ENCODE assay signal across 9 mouse cellular contexts in the genomic region with DNA sequence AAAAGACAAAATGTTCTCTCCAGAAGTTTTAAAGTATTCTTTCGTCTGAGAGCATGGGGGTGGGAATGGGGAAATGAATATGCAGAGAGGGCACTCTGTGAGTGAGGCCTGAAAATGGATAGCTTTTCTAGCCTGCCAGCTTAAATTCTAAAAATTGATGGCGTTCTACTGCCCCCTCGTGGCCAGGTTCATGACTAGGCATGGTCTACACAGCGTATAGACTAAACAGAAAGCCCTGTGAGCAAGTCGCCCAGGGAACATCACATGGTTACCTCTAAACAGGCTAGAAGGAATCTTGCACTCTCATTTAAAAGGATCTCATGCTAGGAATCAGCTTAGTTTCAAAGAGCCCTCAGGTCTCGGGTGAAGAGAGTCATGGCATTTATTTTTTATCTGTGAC. TPM values are rescaled to one million over a fixed set of nuclear protein-coding genes. Genes with fewer than 3 reads are reported as not detected.
A peak's percentile ranks its signal among the peaks of the same experiment; 100 is the strongest.
DNase-seq lines count a peak whose midpoint lies in the region; ATAC-seq and TF ChIP-seq lines count a peak whose summit lies in the region.
"Had no signal": no experiment of that assay in that cellular context is flagged by ENCODE, and none has a peak within 500 bp of the region (broad histone marks: within the 10 kb centered on the region; RNA-seq: fewer than 3 reads in every experiment).

No protein-coding gene starts in this region.

- peak; percentile 91 for DNase-seq in embryonic facial prominence, embryonic 14.5 days (ENCODE audit: low spot score)
- peak; percentile 80 to 89 for DNase-seq in heart, postnatal 14 days
- DNase-seq in kidney, postnatal 4 days: peak; percentile 90 to 91
- DNase-seq in testis, postnatal 10 days (ENCODE audit: low spot score): peak; percentile 92

- H3K9me3 ChIP-seq in embryonic facial prominence, embryonic 14.5 days (ENCODE audit: control insufficient read depth, low read length): no peaks in the 10 kb centered on the region
- no peaks in the 10 kb centered on the region for H3K9me3 ChIP-seq in liver, embryonic 15.5 days (replicated peaks)
- H3K9me3 ChIP-seq in neural tube, embryonic 14.5 days (ENCODE audit: control insufficient read depth, low read length): no peaks in the 10 kb centered on the region

- no peaks in the 10 kb centered on the region for H3K4me1 ChIP-seq in bone marrow macrophage, adult 2 months (ENCODE audit: control insufficient read depth, insufficient read depth, low read length)
- no peaks in the 10 kb centered on the region for H3K4me1 ChIP-seq in embryonic facial prominence, embryonic 14.5 days (ENCODE audit: control insufficient read depth, insufficient read depth, low read length)
- H3K4me1 ChIP-seq in liver, embryonic 15.5 days (replicated peaks): no peaks in the 10 kb centered on the region
- H3K4me1 ChIP-seq in neural tube, embryonic 14.5 days (ENCODE audit: control insufficient read depth, insufficient read depth, low read length): no peaks in the 10 kb centered on the region

- no peaks in the 10 kb centered on the region for H3K27me3 ChIP-seq in embryonic facial prominence, embryonic 14.5 days (replicated peaks; ENCODE audit: control insufficient read depth, insufficient read depth, low read length)
- no peaks in the 10 kb centered on the region for H3K27me3 ChIP-seq in liver, embryonic 15.5 days
- no peaks in the 10 kb centered on the region for H3K27me3 ChIP-seq in neural tube, embryonic 14.5 days (ENCODE audit: control insufficient read depth, insufficient read depth, low read length)

- ATAC-seq in CD4-positive, CD25-positive, alpha-beta regulatory T cell, adult 4 months: peak; percentile 96
- peak; percentile 84 for ATAC-seq in embryonic facial prominence, embryonic 14.5 days (ENCODE audit: low read depth)
- ATAC-seq in liver, embryonic 15.5 days (ENCODE audit: insufficient read depth): 0 out of 2 replicates have a peak, but pooled peaks have one; percentile 40
- peak; percentile 81 for ATAC-seq in neural tube, embryonic 14.5 days (ENCODE audit: low read depth)

- H3K4me3 ChIP-seq in bone marrow macrophage, adult 2 months (ENCODE audit: insufficient read depth, low read length): no peak overlapping the region
- H3K4me3 ChIP-seq in embryonic facial prominence, embryonic 14.5 days (ENCODE audit: low read depth, low read length): no peak overlapping the region
- H3K4me3 ChIP-seq in liver, embryonic 15.5 days (replicated peaks): no peak overlapping the region
- H3K4me3 ChIP-seq in neural tube, embryonic 14.5 days (ENCODE audit: low read depth, low read length): no peak overlapping the region

- no peaks in the 10 kb centered on the region for H3K36me3 ChIP-seq in embryonic facial prominence, embryonic 14.5 days (ENCODE audit: control insufficient read depth, insufficient read depth, low read length)
- H3K36me3 ChIP-seq in liver, embryonic 15.5 days (replicated peaks): no peaks in the 10 kb centered on the region
- H3K36me3 ChIP-seq in neural tube, embryonic 14.5 days (ENCODE audit: control insufficient read depth, insufficient read depth, low read length): peaks cover 18% of the 10 kb centered on the region

- no peak overlapping the region for H3K4me2 ChIP-seq in embryonic facial prominence, embryonic 14.5 days (ENCODE audit: low read depth, low read length)
- no peak overlapping the region for H3K4me2 ChIP-seq in liver, embryonic 15.5 days
- H3K4me2 ChIP-seq in neural tube, embryonic 14.5 days (ENCODE audit: low read depth, low read length): no peak overlapping the region

- no peak overlapping the region for H3K9ac ChIP-seq in embryonic facial prominence, embryonic 14.5 days (ENCODE audit: low read depth, low read length)
- H3K9ac ChIP-seq in liver, embryonic 15.5 days: no peak overlapping the region
- no peak overlapping the region for H3K9ac ChIP-seq in neural tube, embryonic 14.5 days (replicated peaks; ENCODE audit: low read depth, low read length)

- no peak overlapping the region for H3K27ac ChIP-seq in bone marrow macrophage, adult 2 months (ENCODE audit: insufficient read depth, low read depth, low read length)
- no peak overlapping the region for H3K27ac ChIP-seq in embryonic facial prominence, embryonic 14.5 days (replicated peaks; ENCODE audit: low read depth, low read length)
- no peak overlapping the region for H3K27ac ChIP-seq in liver, embryonic 15.5 days (replicated peaks)
- no peak overlapping the region for H3K27ac ChIP-seq in neural tube, embryonic 14.5 days (ENCODE audit: low read depth, low read length)

- TF ChIP-seq POLR2A in bone marrow macrophage, adult 2 months (IDR thresholded peaks at IDR 0.05; ENCODE audit: borderline replicate concordance, low read depth, low read length): no peak

- 5% methylated on average over 6 of the region's 6 CpGs for WGBS in embryonic facial prominence, embryonic 14.5 days
- WGBS in liver, embryonic 15.5 days (ENCODE audit: insufficient replicate concordance): 9% methylated on average over 6 of the region's 6 CpGs
- WGBS in neural tube, embryonic 14.5 days: 11% methylated on average over 6 of the region's 6 CpGs

- intact Hi-C loops in heart, postnatal 14 days (cut with DNase I): loop anchor here (1.0 to 10.0 kb wide), 2 partner anchors 259 to 507 kb away; no protein-coding TSS in a partner anchor

- peak; percentile 37; the same call in 1 of the 2 replicates for TF ChIP-seq CTCF in bone marrow macrophage, adult 2 months (IDR thresholded peaks at IDR 0.05; ENCODE audit: low read depth, low read length)

RNA-seq across cellular contexts. Expression of a gene that starts 16.8 kb away (rescaled TPM):
- under 1 TPM; 0.05 to 0.11 TPM for polyA plus RNA-seq in CD4-positive, CD25-positive, alpha-beta regulatory T cell, adult 4 months (2017; shearing (Covaris generic))
- polyA plus RNA-seq in bone marrow macrophage, adult 2 months (2012; ENCODE audit: insufficient read depth, insufficient read length, missing spikeins): not detected in 2 replicates
- 3.7 and 4.9 TPM in 2 replicates for polyA plus RNA-seq in embryonic facial prominence, embryonic 14.5 days (2014; fragmentation: Nextera tagmentation; extraction: Ambion mirVana)
- total RNA-seq in heart, postnatal 14 days (2021): not detected
- polyA plus RNA-seq in liver, embryonic 15.5 days (2015; fragmentation: Nextera tagmentation; extraction: Ambion mirVana): 0.14 and 0.16 TPM in 2 replicates
- polyA plus RNA-seq in neural tube, embryonic 14.5 days (2014; fragmentation: Nextera tagmentation; extraction: Ambion mirVana): 29.8 and 34.3 TPM in 2 replicates

RNA-seq across cellular contexts. Expression of a gene that starts 16.9 kb away (rescaled TPM):
- polyA plus RNA-seq in CD4-positive, CD25-positive, alpha-beta regulatory T cell, adult 4 months (2017; shearing (Covaris generic)): 10 to 100 TPM; 24.2 to 27.3 TPM
- polyA plus RNA-seq in bone marrow macrophage, adult 2 months (2012; ENCODE audit: insufficient read depth, insufficient read length, missing spikeins): 7.9 and 9.0 TPM in 2 replicates
- polyA plus RNA-seq in embryonic facial prominence, embryonic 14.5 days (2014; fragmentation: Nextera tagmentation; extraction: Ambion mirVana): 18.0 and 20.2 TPM in 2 replicates
- 1 to 10 TPM; 7.1 to 7.9 TPM for total RNA-seq in heart, postnatal 14 days (2021)
- polyA plus RNA-seq in liver, embryonic 15.5 days (2015; fragmentation: Nextera tagmentation; extraction: Ambion mirVana): 6.0 and 6.4 TPM in 2 replicates
- polyA plus RNA-seq in neural tube, embryonic 14.5 days (2014; fragmentation: Nextera tagmentation; extraction: Ambion mirVana): 16.2 and 18.2 TPM in 2 replicates

RNA-seq across cellular contexts. Expression of a gene that starts 23.4 kb away (rescaled TPM):
- polyA plus RNA-seq in CD4-positive, CD25-positive, alpha-beta regulatory T cell, adult 4 months (2017; shearing (Covaris generic)): not detected
- not detected in 2 replicates for polyA plus RNA-seq in bone marrow macrophage, adult 2 months (2012; ENCODE audit: insufficient read depth, insufficient read length, missing spikeins)
- polyA plus RNA-seq in embryonic facial prominence, embryonic 14.5 days (2014; fragmentation: Nextera tagmentation; extraction: Ambion mirVana): not detected in 2 replicates
- total RNA-seq in heart, postnatal 14 days (2021): not detected
- polyA plus RNA-seq in liver, embryonic 15.5 days (2015; fragmentation: Nextera tagmentation; extraction: Ambion mirVana): not detected in 2 replicates
- not detected in 2 replicates for polyA plus RNA-seq in neural tube, embryonic 14.5 days (2014; fragmentation: Nextera tagmentation; extraction: Ambion mirVana)
- polyA plus RNA-seq: frontal cortex, adult 2 months had no signal

RNA-seq across cellular contexts. Expression of a gene that starts 28.6 kb away (rescaled TPM):
- not detected for polyA plus RNA-seq in CD4-positive, CD25-positive, alpha-beta regulatory T cell, adult 4 months (2017; shearing (Covaris generic))
- not detected in 2 replicates for polyA plus RNA-seq in bone marrow macrophage, adult 2 months (2012; ENCODE audit: insufficient read depth, insufficient read length, missing spikeins)
- 0.24 and 0.61 TPM in 2 replicates for polyA plus RNA-seq in embryonic facial prominence, embryonic 14.5 days (2014; fragmentation: Nextera tagmentation; extraction: Ambion mirVana)
- total RNA-seq in heart, postnatal 14 days (2021): not detected
- polyA plus RNA-seq in liver, embryonic 15.5 days (2015; fragmentation: Nextera tagmentation; extraction: Ambion mirVana): 0.09 and 0.26 TPM in 2 replicates
- polyA plus RNA-seq in neural tube, embryonic 14.5 days (2014; fragmentation: Nextera tagmentation; extraction: Ambion mirVana): 0.48 and 1.0 TPM in 2 replicates

RNA-seq across cellular contexts. Expression of a gene that starts 28.7 kb away (rescaled TPM):
- polyA plus RNA-seq in CD4-positive, CD25-positive, alpha-beta regulatory T cell, adult 4 months (2017; shearing (Covaris generic)): 1 to 10 TPM; 4.4 to 7.4 TPM
- 8.8 and 9.4 TPM in 2 replicates for polyA plus RNA-seq in bone marrow macrophage, adult 2 months (2012; ENCODE audit: insufficient read depth, insufficient read length, missing spikeins)
- 17.4 and 18.4 TPM in 2 replicates for polyA plus RNA-seq in embryonic facial prominence, embryonic 14.5 days (2014; fragmentation: Nextera tagmentation; extraction: Ambion mirVana)
- total RNA-seq in heart, postnatal 14 days (2021): 1 to 10 TPM; 2.8 to 3.0 TPM
- polyA plus RNA-seq in liver, embryonic 15.5 days (2015; fragmentation: Nextera tagmentation; extraction: Ambion mirVana): 8.9 TPM in 2 replicates
- polyA plus RNA-seq in neural tube, embryonic 14.5 days (2014; fragmentation: Nextera tagmentation; extraction: Ambion mirVana): 17.1 and 19.1 TPM in 2 replicates

Comparison
In these comparisons a context has a peak if more than half of its experiments do, and no peak if none do; other contexts are left out.
1. ATAC-seq: peak in every context shown above with its lines; median percentile 96 in CD4-positive, CD25-positive, alpha-beta regulatory T cell, adult 4 months; 84 in embryonic facial prominence, embryonic 14.5 days; 81 in neural tube, embryonic 14.5 days; 40 in liver, embryonic 15.5 days.